Mouse (Mus musculus) stomach, postnatal 0 days (tissue): ENCODE measurements around the gene Popdc2. TPM values are rescaled to one million over a fixed set of nuclear protein-coding genes. Genes with fewer than 3 reads are reported as not detected.

Source experiments
- ATAC-seq: fragments of 200-750 bp; cut with Nextera tagmentation; 2 replicates; pipeline ENCODE4 v1.8.0; 2017; ENCODE audit not compliant: low FRiP score, low TSS enrichment
- DNase-seq: peaks from one replicate; pipeline ENCODE4 v3.0.0-alpha.2; 2016; ENCODE audit warnings: low spot score
- H3K27ac ChIP-seq: fragments of 300-500 bp; sonication (generic); replicated peaks from 2 replicates; pipeline ENCODE4 v1.5.1; 2014; ENCODE audit warnings: mild to moderate bottlenecking, control low read depth
- H3K27me3 ChIP-seq: fragments of 300-500 bp; sonication (generic); 2 replicates; pipeline ENCODE4 v1.6.1; 2014; ENCODE audit warnings: low read length; ENCODE audit not compliant: control insufficient read depth, insufficient read depth
- H3K36me3 ChIP-seq: fragments of 300-500 bp; sonication (generic); 2 replicates; pipeline ENCODE4 v1.6.1; 2014; ENCODE audit warnings: low read length, mixed read lengths; ENCODE audit not compliant: control insufficient read depth, insufficient read depth
- H3K4me1 ChIP-seq: fragments of 300-500 bp; sonication (generic); replicated peaks from 2 replicates; pipeline ENCODE4 v1.6.1; 2014; ENCODE audit warnings: antibody characterized with exemption; ENCODE audit not compliant: control insufficient read depth, insufficient read depth
- H3K4me2 ChIP-seq: fragments of 300-500 bp; sonication (generic); replicated peaks from 2 replicates; pipeline ENCODE4 v1.6.1; 2014; ENCODE audit warnings: low read depth, mild to moderate bottlenecking, control low read depth, moderate library complexity
- H3K4me3 ChIP-seq: fragments of 300-500 bp; sonication (generic); 2 replicates; pipeline ENCODE4 v1.5.1; 2014; ENCODE audit warnings: low read depth, low read length, control low read depth
- H3K9ac ChIP-seq: fragments of 300-500 bp; sonication (generic); 2 replicates; pipeline ENCODE4 v1.6.1; 2014; ENCODE audit warnings: mild to moderate bottlenecking, low read length, control low read depth, mixed read lengths
- H3K9me3 ChIP-seq: fragments of 300-500 bp; sonication (generic); 2 replicates; pipeline ENCODE4 v1.6.1; 2016; ENCODE audit warnings: low read length; ENCODE audit not compliant: control insufficient read depth
- CTCF ChIP-seq: IDR thresholded peaks from 2 replicates; pipeline ENCODE4 v1.5.1; 2016; ENCODE audit warnings: antibody characterized with exemption, low read depth, mild to moderate bottlenecking, moderate library complexity
- EP300 ChIP-seq: optimal IDR thresholded peaks from 2 replicates; pipeline ENCODE3; 2016; ENCODE audit warnings: antibody characterized with exemption
- WGBS: fragments of 180-500 bp; shearing (Covaris S2); extraction: QIAGEN DNeasy Blood & Tissue Kit; methylation state at CpG from one replicate; pipeline ENCODE4 v1.1.7; 2014; 5-methylcytosine and 5-hydroxymethylcytosine counted together
- polyA plus RNA-seq: library from polyadenylated mRNA; unstranded; fragments of >200 nt; fragmentation: Nextera tagmentation; extraction: Ambion mirVana; gene quantifications from 2 replicates; pipeline ENCODE4 v1.2.1, GENCODE M21; 2015

Popdc2 gene
- 10.4 and 11.5 TPM in 2 replicates for polyA plus RNA-seq

GRCm38 (mm10) chr16:38361933-38362332, at the start of gene Popdc2:
Gene Popdc2 (plus strand): TSS chr16:38362209.
- H3K9me3 ChIP-seq: no peaks in the 10 kb centered on the region
- H3K4me1 ChIP-seq: peaks cover 5% of the 10 kb centered on the region; the same call in 1 of the 2 replicates
- ATAC-seq (0 out of 2 replicates have a peak, but pooled peaks have one; percentile 47), DNase-seq (peak; percentile 30)
- peak within 1 kb of the TSS; percentile 58 for H3K27ac ChIP-seq
- WGBS: 14% methylated on average over 10 of the region's 10 CpGs
- no peaks in the 10 kb centered on the region for H3K36me3 ChIP-seq
- no peaks in the 10 kb centered on the region for H3K27me3 ChIP-seq
- peak within 1 kb of the TSS; percentile 34 for H3K4me2 ChIP-seq
- TF ChIP-seq CTCF (no peak), EP300 (no peak)
- peak within 1 kb of the TSS; percentile 32 for H3K4me3 ChIP-seq
- H3K9ac ChIP-seq: peak within 1 kb of the TSS; percentile 24

- no peak overlapping the region for H3K4me2 ChIP-seq
- no peaks in the 10 kb centered on the region for H3K27me3 ChIP-seq
- no peak for TF ChIP-seq EP300
- TF ChIP-seq CTCF: no peak
- no peaks in the 10 kb centered on the region for H3K4me1 ChIP-seq
- WGBS: 74% methylated on average over 9 of the region's 9 CpGs
- no peak overlapping the region for H3K27ac ChIP-seq
- no peak for DNase-seq
- 0 out of 2 replicates have a peak, but pooled peaks have one; percentile 15 for ATAC-seq
- H3K36me3 ChIP-seq: no peaks in the 10 kb centered on the region
- H3K4me3 ChIP-seq: no peak overlapping the region
- H3K9ac ChIP-seq: no peak overlapping the region
- H3K9me3 ChIP-seq: no peaks in the 10 kb centered on the region
Measured at GRCm38 (mm10) chr16:38318492-38318891, 43.5 kb upstream of the Popdc2 start.

DNA sequence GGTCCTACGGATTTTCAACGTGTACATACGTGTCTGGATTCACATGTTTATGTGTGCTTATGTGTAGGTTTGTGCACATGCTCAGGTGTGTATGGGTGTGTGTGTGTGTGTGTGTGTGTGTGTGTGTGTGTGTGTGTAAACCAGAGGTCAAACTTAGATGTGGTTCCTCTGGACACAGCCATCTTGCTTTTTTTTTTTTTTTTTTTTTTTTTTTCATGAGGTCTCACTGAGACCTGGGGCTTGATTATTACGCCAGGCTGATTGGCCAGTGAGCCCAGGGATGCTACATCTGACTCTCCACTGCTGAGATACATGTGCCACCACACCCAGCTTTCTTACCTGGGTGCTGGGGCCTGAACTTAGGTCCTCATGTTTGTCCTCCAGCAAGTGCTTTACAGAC, 42.9 kb upstream of the Popdc2 start:
- DNase-seq (no peak), ATAC-seq (0 out of 2 replicates have a peak, but pooled peaks have one; percentile 15)
- H3K27ac ChIP-seq: no peak overlapping the region
- no peaks in the 10 kb centered on the region for H3K27me3 ChIP-seq
- no peaks in the 10 kb centered on the region for H3K36me3 ChIP-seq
- no peaks in the 10 kb centered on the region for H3K9me3 ChIP-seq
- no peaks in the 10 kb centered on the region for H3K4me1 ChIP-seq
- no peak overlapping the region for H3K9ac ChIP-seq
- TF ChIP-seq EP300: no peak
- TF ChIP-seq CTCF: no peak
- H3K4me2 ChIP-seq: no peak overlapping the region
- 90% methylated on average over 4 of the region's 4 CpGs for WGBS
- no peak overlapping the region for H3K4me3 ChIP-seq

- TF ChIP-seq EP300 (no peak), CTCF (peak; percentile 79)
- H3K4me1 ChIP-seq: no peaks in the 10 kb centered on the region
- no peak overlapping the region for H3K4me3 ChIP-seq
- H3K36me3 ChIP-seq: no peaks in the 10 kb centered on the region
- peak; percentile 49 for DNase-seq
- H3K9ac ChIP-seq: no peak overlapping the region
- WGBS: 31% methylated on average over 17 of the region's 17 CpGs
- no peaks in the 10 kb centered on the region for H3K9me3 ChIP-seq
- H3K27me3 ChIP-seq: no peaks in the 10 kb centered on the region
- no peak overlapping the region for H3K27ac ChIP-seq
- no peak overlapping the region for H3K4me2 ChIP-seq
- ATAC-seq: no peak
Measured at GRCm38 (mm10) chr16:38321452-38321935, 40.5 kb upstream of the Popdc2 start.

- no peak overlapping the region for H3K9ac ChIP-seq
- H3K4me3 ChIP-seq: no peak overlapping the region
- TF ChIP-seq CTCF (no peak), EP300 (no peak)
- H3K9me3 ChIP-seq: no peaks in the 10 kb centered on the region
- no peak for DNase-seq
- H3K4me1 ChIP-seq: no peaks in the 10 kb centered on the region
- no peak overlapping the region for H3K4me2 ChIP-seq
- H3K27me3 ChIP-seq: no peaks in the 10 kb centered on the region
- no peaks in the 10 kb centered on the region for H3K36me3 ChIP-seq
- no peak overlapping the region for H3K27ac ChIP-seq
- 90% methylated on average over 15 of the region's 15 CpGs for WGBS
- ATAC-seq: no peak
Measured at GRCm38 (mm10) chr16:38324311-38324710, 37.7 kb upstream of the Popdc2 start.

GRCm38 (mm10) chr16:38326778-38327397, 35.1 kb upstream of the Popdc2 start:
- H3K4me1 ChIP-seq: no peaks in the 10 kb centered on the region
- no peaks in the 10 kb centered on the region for H3K9me3 ChIP-seq
- H3K4me2 ChIP-seq: no peak overlapping the region
- H3K9ac ChIP-seq: no peak overlapping the region
- TF ChIP-seq CTCF (no peak), EP300 (no peak)
- H3K27ac ChIP-seq: no peak overlapping the region
- DNase-seq: no peak
- no peaks in the 10 kb centered on the region for H3K36me3 ChIP-seq
- ATAC-seq: no peak
- WGBS: 87% methylated on average over 11 of the region's 11 CpGs
- no peaks in the 10 kb centered on the region for H3K27me3 ChIP-seq
- no peak overlapping the region for H3K4me3 ChIP-seq
